Mouse (Mus musculus) CH12.LX (cell line): ENCODE data around the gene Casp7. TPM values are rescaled to one million over a fixed set of nuclear protein-coding genes. Genes with fewer than 3 reads are reported as not detected.

Source experiments
- DNase-seq: peaks from one replicate; pipeline ENCODE4 v3.0.0-alpha.2; 2013; ENCODE audit errors: extremely low read depth
- H3K27ac ChIP-seq: 2 replicates; pipeline ENCODE4 v1.5.1; 2012; ENCODE audit warnings: low read depth, mild to moderate bottlenecking, control low read depth, moderate library complexity; ENCODE audit not compliant: insufficient read depth
- H3K27me3 ChIP-seq: replicated peaks from 2 replicates; pipeline ENCODE3; 2012; ENCODE audit warnings: inconsistent platforms
- H3K36me3 ChIP-seq, 2 experiments: replicated peaks in 1 of 2; 2 replicates each; pipeline versions ENCODE3 to v1.6.1; 2012; ENCODE audit warnings: inconsistent platforms in 1 of 2, low read length in 1 of 2, mild to moderate bottlenecking in 1 of 2, mixed read lengths in 1 of 2, moderate library complexity in 1 of 2; ENCODE audit not compliant: control insufficient read depth in 1 of 2, insufficient read depth in 1 of 2
- H3K4me1 ChIP-seq, 2 experiments: 2 replicates each; pipeline ENCODE4 v1.6.1; 2012; ENCODE audit warnings: inconsistent platforms in 1 of 2, moderate library complexity in 1 of 2; ENCODE audit not compliant: insufficient read depth in 2 of 2, control insufficient read depth in 1 of 2
- H3K4me2 ChIP-seq: 2 replicates; pipeline ENCODE4 v1.6.1; 2012; ENCODE audit warnings: low read depth, mild to moderate bottlenecking, control low read depth; ENCODE audit not compliant: poor library complexity, insufficient read depth, severe bottlenecking
- H3K4me3 ChIP-seq, 3 experiments: fragments of 150-350 bp in 1 of 3; sonication (generic) in 1 of 3; replicated peaks in 1 of 3; 2 replicates each; pipeline versions ENCODE3 to v1.5.1; 2011 to 2012; ENCODE audit warnings: low read depth in 2 of 3, low read length in 2 of 3, mild to moderate bottlenecking in 2 of 3, moderate library complexity in 2 of 3, control low read depth in 1 of 3, improper control_type of control experiment in 1 of 3, inconsistent platforms in 1 of 3, mixed read lengths in 1 of 3; ENCODE audit not compliant: poor library complexity in 1 of 3
- H3K79me2 ChIP-seq: replicated peaks from 2 replicates; pipeline ENCODE4 v1.6.1; 2012; ENCODE audit warnings: mild to moderate bottlenecking, moderate library complexity; ENCODE audit not compliant: control insufficient read depth, poor library complexity, insufficient read depth, severe bottlenecking; ENCODE audit errors: extremely low read depth
- H3K9ac ChIP-seq: 2 replicates; pipeline ENCODE4 v1.6.1; 2012; ENCODE audit warnings: low read depth, mild to moderate bottlenecking, control low read depth, moderate library complexity; ENCODE audit not compliant: insufficient read depth
- H3K9me3 ChIP-seq: replicated peaks from 2 replicates; pipeline ENCODE3; 2012; ENCODE audit warnings: low read length, inconsistent platforms, mixed read lengths
- CHD1 ChIP-seq: IDR thresholded peaks from 2 replicates; pipeline ENCODE4 v1.6.1; 2012; ENCODE audit warnings: low read depth, low read length, improper control_type of control experiment, inconsistent platforms
- ELF1 ChIP-seq: IDR thresholded peaks from 2 replicates; pipeline ENCODE4 v1.6.1; 2014; ENCODE audit warnings: low read depth, mild to moderate bottlenecking, inconsistent platforms, low read length, improper control_type of control experiment
- HCFC1 ChIP-seq: IDR thresholded peaks from 2 replicates; pipeline ENCODE4 v1.6.1; 2012; ENCODE audit warnings: low read depth, mild to moderate bottlenecking, inconsistent platforms, low read length, improper control_type of control experiment
- IRF4 ChIP-seq: IDR thresholded peaks from 2 replicates; pipeline ENCODE4 v1.6.1; 2014; ENCODE audit warnings: low read depth, mild to moderate bottlenecking, inconsistent platforms, low read length, improper control_type of control experiment
- JUN ChIP-seq: IDR thresholded peaks from 2 replicates; pipeline ENCODE4 v1.6.1; 2011; ENCODE audit warnings: low read depth, mild to moderate bottlenecking, low read length, improper control_type of control experiment, moderate library complexity; ENCODE audit not compliant: insufficient read depth
- NRF1 ChIP-seq: IDR thresholded peaks from 2 replicates; pipeline ENCODE4 v1.6.1; 2014; ENCODE audit warnings: low read depth, mild to moderate bottlenecking, inconsistent platforms, low read length, improper control_type of control experiment, moderate library complexity
- PAX5 ChIP-seq: IDR thresholded peaks from 2 replicates; pipeline ENCODE4 v1.6.1; 2012; ENCODE audit warnings: low read length, inconsistent platforms, mixed read lengths
- POLR2A ChIP-seq: IDR thresholded peaks from 2 replicates; pipeline ENCODE4 v1.6.1; 2011; ENCODE audit warnings: low read depth, mild to moderate bottlenecking, improper control_type of control experiment, low read length
- RAD21 ChIP-seq: IDR thresholded peaks from 2 replicates; pipeline ENCODE4 v1.6.1; 2011; ENCODE audit warnings: low read depth, mild to moderate bottlenecking, low read length, improper control_type of control experiment, moderate library complexity
- RCOR1 ChIP-seq: conservative IDR thresholded peaks from 2 replicates; pipeline ENCODE4 v1.6.1; 2012; ENCODE audit warnings: low read depth, mild to moderate bottlenecking, inconsistent platforms, low read length, improper control_type of control experiment
- SIN3A ChIP-seq: IDR thresholded peaks from 2 replicates; pipeline ENCODE4 v1.6.1; 2012; ENCODE audit warnings: low read length, improper control_type of control experiment, inconsistent platforms
- SMC3 ChIP-seq: IDR thresholded peaks from 2 replicates; pipeline ENCODE4 v1.6.1; 2011; ENCODE audit warnings: low read depth, low read length, improper control_type of control experiment
- ZKSCAN1 ChIP-seq: IDR thresholded peaks from 2 replicates; pipeline ENCODE4 v1.6.1; 2012; ENCODE audit warnings: low read depth, inconsistent platforms, low read length, improper control_type of control experiment, borderline replicate concordance
- dilution Hi-C: fragments of 300-500 bp; cut with MboI; formaldehyde crosslinking; loops from 2 replicates; pipeline ENCODE4 v1.14.3; 2020; ENCODE audit warnings: low sequenced_read_pairs; ENCODE audit not compliant: extremely low pct_unique_long_range_greater_than_20kb, extremely low pct_ligation_motif_present
- in situ Hi-C: fragments of 300-500 bp; cut with MboI; formaldehyde crosslinking; loops from 3 replicates; pipeline ENCODE4 v1.14.3; 2019; ENCODE audit warnings: low sequenced_read_pairs, low pct_ligation_motif_present, low pct_unique_long_range_greater_than_20kb, mixed read lengths
- polyA plus RNA-seq: library from polyadenylated mRNA; unstranded; fragments of >175 nt; gene quantifications from 2 replicates; pipeline ENCODE4 v1.2.1, GENCODE M21; 2012; ENCODE audit warnings: low read depth; ENCODE audit not compliant: insufficient read length
- total RNA-seq, 2 experiments: library from RNA; depleted of rRNA; stranded (reverse); fragments of 300-350 nt in 1 of 2; fragments of >200 nt in 1 of 2; gene quantifications; 2 replicates each; pipeline ENCODE4 v1.2.3; 2012 to 2014

Gene Casp7
- total and polyA plus RNA-seq, 3 experiments: 6.3 to 11.8 (median 6.8) TPM

DNA sequence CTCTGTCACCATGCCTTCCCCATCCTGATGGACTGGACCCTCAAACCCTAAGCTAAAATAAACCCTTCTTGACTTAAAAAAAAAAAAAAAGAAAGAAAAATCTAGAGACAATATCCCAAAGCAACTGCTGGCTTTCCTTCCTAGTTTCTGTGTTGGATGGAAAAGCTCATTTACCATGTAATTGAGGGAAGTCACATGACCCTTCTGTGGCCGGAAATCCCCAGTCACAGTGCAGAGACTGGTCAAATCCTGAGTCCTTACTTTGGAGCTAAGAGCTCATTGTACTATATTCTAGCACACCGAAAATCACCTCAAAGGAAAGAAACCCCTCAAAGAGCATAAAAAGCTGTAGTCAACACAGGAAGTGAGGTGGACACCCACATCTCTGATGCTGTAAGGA, 38.0 kb upstream of the Casp7 start:
- TF ChIP-seq RCOR1: no peak
- no peak for TF ChIP-seq SMC3
- TF ChIP-seq NRF1: no peak
- TF ChIP-seq RAD21: no peak
- TF ChIP-seq ZKSCAN1: no peak
- TF ChIP-seq, all 38 proteins: peak for 0
- Histone ChIP-seq H3K27me3 (peaks cover 2% of the 10 kb centered on the region), H3K9ac (no peak overlapping the region), H3K4me2 (no peak overlapping the region), H3K36me3 (no peaks in the 10 kb centered on the region), H3K9me3 (no peaks in the 10 kb centered on the region), H3K27ac (no peak overlapping the region), H3K4me3 (no peak overlapping the region), H3K4me1 (peaks cover 0 to 2% of the 10 kb centered on the region in 2 experiments; a peak in 1 of 4 replicates), H3K79me2 (no peaks in the 10 kb centered on the region)
- DNase-seq: no peak
- dilution Hi-C loops: no loop called here
- in situ Hi-C loops: no loop called here

GRCm38 (mm10) chr19:56363721-56364460, 33.0 kb upstream of the Casp7 start:
- TF ChIP-seq ELF1 (no peak), CHD1 (no peak), PAX5 (no peak), SMC3 (no peak), JUN (no peak), POLR2A (no peak), SIN3A (no peak)
- H3K79me2 ChIP-seq: no peaks in the 10 kb centered on the region
- DNase-seq: no peak
- in situ Hi-C loops: no loop called here
- H3K4me2 ChIP-seq: no peak overlapping the region
- no peak overlapping the region for H3K4me3 ChIP-seq
- H3K36me3 ChIP-seq: no peaks in the 10 kb centered on the region
- no peak overlapping the region for H3K9ac ChIP-seq
- H3K27me3 ChIP-seq: no peaks in the 10 kb centered on the region
- H3K9me3 ChIP-seq: no peaks in the 10 kb centered on the region
- no peaks in the 10 kb centered on the region for H3K4me1 ChIP-seq
- dilution Hi-C loops: no loop called here
- no peak overlapping the region for H3K27ac ChIP-seq

GRCm38 (mm10) chr19:56364563-56364962, 32.4 kb upstream of the Casp7 start:
- DNase-seq: no peak
- dilution Hi-C loops (no loop called here), in situ Hi-C loops (no loop called here)
- no peak overlapping the region for H3K9ac ChIP-seq
- no peak overlapping the region for H3K27ac ChIP-seq
- TF ChIP-seq HCFC1 (no peak), IRF4 (no peak), POLR2A (no peak)
- no peaks in the 10 kb centered on the region for H3K27me3 ChIP-seq
- no peak overlapping the region for H3K4me2 ChIP-seq
- H3K4me3 ChIP-seq: no peak overlapping the region
- no peaks in the 10 kb centered on the region for H3K36me3 ChIP-seq
- no peaks in the 10 kb centered on the region for H3K4me1 ChIP-seq
- no peaks in the 10 kb centered on the region for H3K9me3 ChIP-seq
- no peaks in the 10 kb centered on the region for H3K79me2 ChIP-seq
